Mouse (Mus musculus): ENCODE results near the gene Eps8l3. TPM values are rescaled to one million over a fixed set of nuclear protein-coding genes. Genes with fewer than 3 reads are reported as not detected.

Gene Eps8l3
- polyA plus RNA-seq, 1 experiment from 2014 or later: not detected

GRCm38 (mm10) chr3:107939830-107940229 lies 62.8 kb downstream of the Eps8l3 start:
- DNase-seq (ENCODE audit: low spot score): no peak
- 74% methylated on average over 4 of the region's 4 CpGs for WGBS

GRCm38 (mm10) chr3:107940524-107940923 lies 63.5 kb downstream of the Eps8l3 start:
- ATAC-seq: no peak
- Histone ChIP-seq H3K27me3 (replicated peaks; ENCODE audit: control insufficient read depth, insufficient read depth, low read length) (no peaks in the 10 kb centered on the region), H3K4me1 (ENCODE audit: control insufficient read depth, insufficient read depth, low read length) (0 out of 2 replicates have a peak, but pooled peaks cover 4% of the 10 kb centered on the region), H3K9me3 (replicated peaks; ENCODE audit: control insufficient read depth, low read length) (no peaks in the 10 kb centered on the region), H3K4me3 (ENCODE audit: low read depth, low read length) (no peak overlapping the region), H3K4me2 (ENCODE audit: low read length) (no peak overlapping the region), H3K27ac (ENCODE audit: low read depth, low read length) (no peak overlapping the region), H3K9ac (ENCODE audit: low read length) (no peak overlapping the region), H3K36me3 (ENCODE audit: control insufficient read depth, insufficient read depth, low read length) (no peaks in the 10 kb centered on the region)
- 86% methylated on average over 7 of the region's 7 CpGs for WGBS
- no peak for DNase-seq (ENCODE audit: low spot score)

More at GRCm38 (mm10) chr3:107939830-107940229, 62.8 kb downstream of the Eps8l3 start:
- Histone ChIP-seq H3K4me3 (ENCODE audit: low read depth, low read length) (no peak overlapping the region), H3K9me3 (replicated peaks; ENCODE audit: control insufficient read depth, low read length) (no peaks in the 10 kb centered on the region), H3K36me3 (ENCODE audit: control insufficient read depth, insufficient read depth, low read length) (no peaks in the 10 kb centered on the region), H3K27me3 (replicated peaks; ENCODE audit: control insufficient read depth, insufficient read depth, low read length) (no peaks in the 10 kb centered on the region), H3K4me2 (ENCODE audit: low read length) (no peak overlapping the region), H3K4me1 (ENCODE audit: control insufficient read depth, insufficient read depth, low read length) (0 out of 2 replicates have a peak, but pooled peaks cover 4% of the 10 kb centered on the region), H3K9ac (ENCODE audit: low read length) (no peak overlapping the region), H3K27ac (ENCODE audit: low read depth, low read length) (no peak overlapping the region)
- no peak for ATAC-seq

DNA sequence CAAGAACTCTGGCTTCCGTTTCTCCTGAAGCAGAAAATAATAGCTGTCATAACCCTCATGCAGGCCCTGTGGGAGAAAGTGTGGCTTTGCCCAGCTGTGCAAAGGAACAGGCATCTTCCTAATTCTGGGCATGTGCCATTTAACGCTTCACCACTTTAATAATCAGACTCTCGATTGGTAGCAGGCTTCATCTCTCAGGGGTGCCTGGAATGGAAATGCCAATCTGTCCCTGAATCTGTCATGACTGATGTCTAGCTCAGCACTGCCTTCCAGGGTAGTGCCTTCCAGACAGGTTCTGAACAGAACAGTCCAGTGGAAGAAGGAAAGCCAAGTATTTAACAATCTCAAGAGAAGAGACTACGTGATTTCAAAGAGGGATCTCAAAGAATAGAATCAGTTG lies 64.2 kb downstream of the Eps8l3 start:
- Histone ChIP-seq H3K27ac (ENCODE audit: low read depth, low read length) (no peak overlapping the region), H3K36me3 (ENCODE audit: control insufficient read depth, insufficient read depth, low read length) (no peaks in the 10 kb centered on the region), H3K27me3 (replicated peaks; ENCODE audit: control insufficient read depth, insufficient read depth, low read length) (no peaks in the 10 kb centered on the region), H3K9me3 (replicated peaks; ENCODE audit: control insufficient read depth, low read length) (no peaks in the 10 kb centered on the region), H3K9ac (ENCODE audit: low read length) (no peak overlapping the region), H3K4me3 (ENCODE audit: low read depth, low read length) (no peak overlapping the region), H3K4me2 (ENCODE audit: low read length) (no peak overlapping the region), H3K4me1 (ENCODE audit: control insufficient read depth, insufficient read depth, low read length) (0 out of 2 replicates have a peak, but pooled peaks cover 4% of the 10 kb centered on the region)
- DNase-seq (ENCODE audit: low spot score): no peak
- ATAC-seq: no peak
- WGBS: 74% methylated on average over 4 of the region's 4 CpGs

Other genes starting within 250 kb of the Eps8l3 start
- not detected in 2 replicates for gene Gm10961, start 245.9 kb upstream of the Eps8l3 start, polyA plus RNA-seq (2014; fragmentation: Nextera tagmentation; extraction: Ambion mirVana)
- gene Strip1, start 245.5 kb upstream of the Eps8l3 start, polyA plus RNA-seq (2014; fragmentation: Nextera tagmentation; extraction: Ambion mirVana): 134 and 141 TPM in 2 replicates
- gene Ahcyl1, start 180.7 kb upstream of the Eps8l3 start, polyA plus RNA-seq (2014; fragmentation: Nextera tagmentation; extraction: Ambion mirVana): 104 and 105 TPM in 2 replicates
- gene Csf1, start 116.8 kb upstream of the Eps8l3 start, polyA plus RNA-seq (2014; fragmentation: Nextera tagmentation; extraction: Ambion mirVana): 6.5 and 7.0 TPM in 2 replicates
- 195 and 244 TPM in 2 replicates for gene Gstm5, start 18.6 kb downstream of the Eps8l3 start, polyA plus RNA-seq (2014; fragmentation: Nextera tagmentation; extraction: Ambion mirVana)
- 92.7 and 102 TPM in 2 replicates for gene Gstm7, start 54.6 kb downstream of the Eps8l3 start, polyA plus RNA-seq (2014; fragmentation: Nextera tagmentation; extraction: Ambion mirVana)
- gene Gstm6, start 66.5 kb downstream of the Eps8l3 start, polyA plus RNA-seq (2014; fragmentation: Nextera tagmentation; extraction: Ambion mirVana): 13.1 and 13.3 TPM in 2 replicates
- gene Gstm3, start 92.1 kb downstream of the Eps8l3 start, polyA plus RNA-seq (2014; fragmentation: Nextera tagmentation; extraction: Ambion mirVana): not detected in 2 replicates
- 5.5 and 6.0 TPM in 2 replicates for gene Gstm2, start 109.2 kb downstream of the Eps8l3 start, polyA plus RNA-seq (2014; fragmentation: Nextera tagmentation; extraction: Ambion mirVana)
- gene Gstm1, start 140.7 kb downstream of the Eps8l3 start, polyA plus RNA-seq (2014; fragmentation: Nextera tagmentation; extraction: Ambion mirVana): 50.5 and 65.0 TPM in 2 replicates
- gene Gstm4, start 167.7 kb downstream of the Eps8l3 start, polyA plus RNA-seq (2014; fragmentation: Nextera tagmentation; extraction: Ambion mirVana): 15.3 and 17.6 TPM in 2 replicates
- 27.1 and 39.0 TPM in 2 replicates for gene Ampd2, start 209.4 kb downstream of the Eps8l3 start, polyA plus RNA-seq (2014; fragmentation: Nextera tagmentation; extraction: Ambion mirVana)
- gene Gnat2, start 215.6 kb downstream of the Eps8l3 start, polyA plus RNA-seq (2014; fragmentation: Nextera tagmentation; extraction: Ambion mirVana): 0.28 and 0.36 TPM in 2 replicates

Measured in forebrain, embryonic 14.5 days (tissue).